In the genomic region with DNA sequence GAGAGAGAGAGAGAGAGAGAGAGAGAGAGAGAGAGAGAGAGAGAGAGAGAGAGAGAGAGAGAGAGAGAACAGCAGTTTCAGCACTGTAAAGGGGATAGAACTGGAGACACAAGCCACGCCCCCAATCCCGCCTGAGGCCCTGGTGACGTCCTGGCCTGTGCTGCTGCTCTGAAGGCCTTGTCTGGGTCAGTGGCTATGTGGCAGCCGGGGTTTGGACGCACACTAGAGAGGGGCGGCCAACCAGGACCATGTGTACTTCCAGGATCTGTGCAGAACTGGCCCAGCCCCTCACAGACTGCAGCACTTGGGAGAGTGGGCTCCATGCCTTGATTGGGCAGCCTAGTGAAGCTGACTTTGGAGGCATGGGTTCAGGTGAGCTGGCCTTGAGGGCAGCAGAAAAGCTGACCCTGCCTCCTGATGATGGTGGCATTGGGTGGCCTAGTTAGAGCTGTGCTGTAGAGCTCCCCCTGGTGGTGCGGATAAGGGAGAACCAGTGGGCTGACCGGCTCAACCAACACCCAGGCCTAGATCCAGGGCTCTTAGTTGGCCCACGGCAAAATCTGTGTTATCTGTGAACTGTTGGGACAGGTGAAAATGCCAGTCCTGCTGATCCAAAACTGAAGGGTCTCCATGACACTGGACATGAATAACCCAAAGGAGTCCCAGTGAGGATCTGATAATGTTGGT, we compare ENCODE assay signal across 8 mouse cellular contexts.
DNase-seq lines count a peak whose midpoint lies in the region; ATAC-seq lines count a peak whose summit lies in the region.

No protein-coding gene starts in this region.

- no peaks in the 10 kb centered on the region for H3K9me3 ChIP-seq in forebrain, embryonic 10.5 days
- H3K9me3 ChIP-seq in forebrain, embryonic 15.5 days, result no peaks in the 10 kb centered on the region
- no peaks in the 10 kb centered on the region for H3K9me3 ChIP-seq in forebrain, embryonic 12.5 days

- no peak; the same call in 1 of the 2 replicates for ATAC-seq in forebrain, embryonic 15.5 days (replicated peaks)
- ATAC-seq in forebrain, embryonic 12.5 days (ENCODE audit: low FRiP score), result peak; percentile 57; the same call in 1 of the 2 replicates
- peak; percentile 78 for ATAC-seq in megakaryocyte, adult 5-6 weeks (ENCODE audit: poor library complexity, severe bottlenecking)

- peak; percentile 45 for DNase-seq in forebrain, embryonic 10.5 days (ENCODE audit: extremely low spot score, low spot score)
- peak; percentile 64 for DNase-seq in 416B (ENCODE audit: low read depth)
- peak; percentile 57 to 70 for DNase-seq in adrenal gland, postnatal 36 days
- DNase-seq in kidney, postnatal 10 days, result peak; percentile 61
- DNase-seq in splenic B cell, adult 2 months (ENCODE audit: low read depth, low spot score), result peak; percentile 76

- no peaks in the 10 kb centered on the region for H3K27me3 ChIP-seq in forebrain, embryonic 10.5 days (ENCODE audit: poor library complexity, severe bottlenecking)
- no peaks in the 10 kb centered on the region for H3K27me3 ChIP-seq in forebrain, embryonic 15.5 days
- H3K27me3 ChIP-seq in forebrain, embryonic 12.5 days, result no peaks in the 10 kb centered on the region
- no peaks in the 10 kb centered on the region for H3K27me3 ChIP-seq in splenic B cell, adult 2 months (ENCODE audit: control insufficient read depth, insufficient read depth, low read length, poor library complexity, severe bottlenecking)

- no peak overlapping the region for H3K27ac ChIP-seq in forebrain, embryonic 10.5 days
- H3K27ac ChIP-seq in forebrain, embryonic 15.5 days (replicated peaks), result no peak overlapping the region
- H3K27ac ChIP-seq in forebrain, embryonic 12.5 days, result no peak overlapping the region

- WGBS in forebrain, embryonic 10.5 days, result 58% methylated on average over 9 of the region's 9 CpGs
- 59% methylated on average over 9 of the region's 9 CpGs for whole genome bisulfite sequencing in forebrain, embryonic 15.5 days
- WGBS in forebrain, embryonic 12.5 days, result 53% methylated on average over 9 of the region's 9 CpGs

- H3K9ac ChIP-seq in forebrain, embryonic 15.5 days (replicated peaks), result no peak overlapping the region
- no peak overlapping the region for H3K9ac ChIP-seq in forebrain, embryonic 12.5 days

- H3K4me2 ChIP-seq in forebrain, embryonic 15.5 days (replicated peaks), result no peak overlapping the region
- H3K4me2 ChIP-seq in forebrain, embryonic 12.5 days, result no peak overlapping the region

- H3K36me3 ChIP-seq in forebrain, embryonic 10.5 days (replicated peaks), result no peaks in the 10 kb centered on the region
- no peaks in the 10 kb centered on the region for H3K36me3 ChIP-seq in forebrain, embryonic 15.5 days
- H3K36me3 ChIP-seq in forebrain, embryonic 12.5 days (replicated peaks), result no peaks in the 10 kb centered on the region
- H3K36me3 ChIP-seq in splenic B cell, adult 2 months (ENCODE audit: control insufficient read depth, insufficient read depth, low read length, poor library complexity, severe bottlenecking), result no peaks in the 10 kb centered on the region

- no peak overlapping the region for H3K4me3 ChIP-seq in forebrain, embryonic 10.5 days
- H3K4me3 ChIP-seq in forebrain, embryonic 15.5 days, result no peak overlapping the region
- H3K4me3 ChIP-seq in forebrain, embryonic 12.5 days (replicated peaks), result no peak overlapping the region

- 0 out of 2 replicates have a peak, but pooled peaks cover 4% of the 10 kb centered on the region for H3K4me1 ChIP-seq in forebrain, embryonic 10.5 days
- H3K4me1 ChIP-seq in forebrain, embryonic 15.5 days, result no peaks in the 10 kb centered on the region
- peaks cover 3% of the 10 kb centered on the region; the same call in 1 of the 2 replicates for H3K4me1 ChIP-seq in forebrain, embryonic 12.5 days
